Mouse (Mus musculus): ENCODE measurements around the gene Capza2.

- TF ChIP-seq POLR2A (IDR thresholded peaks at IDR 0.05; ENCODE audit: control insufficient read depth, extremely low read depth, insufficient read depth, low read length, poor library complexity) (no peak), CTCF (IDR thresholded peaks at IDR 0.05; ENCODE audit: borderline replicate concordance, control insufficient read depth, extremely low read depth, insufficient read depth, low read length, poor library complexity) (no peak)
Observed at GRCm38 (mm10) chr6:17666024-17666423, 30.0 kb downstream of the Capza2 start.
